Mouse (Mus musculus) T-helper 17 cell (primary cell): ENCODE results near the gene Ctnnbl1.

Experiments
- in situ Hi-C, 2 experiments: fragments of 300-600 bp; cut with MboI, MseI; formaldehyde crosslinking; loops; 1 replicate in 1 of 2; 2 replicates in 1 of 2; pipeline ENCODE4 v1.15.1; 2025; ENCODE audit warnings: high pct_unique_total_duplicates in 2 of 2

Ctnnbl1 gene

GRCm38 (mm10) chr2:157936676-157937075 lies 199.5 kb downstream of the Ctnnbl1 start:
- in situ Hi-C loops = no loop called here

GRCm38 (mm10) chr2:157940586-157941185 lies 203.5 kb downstream of the Ctnnbl1 start:
- in situ Hi-C loops = no loop called here
